Mouse (Mus musculus) left cerebral cortex, adult 2 months (tissue): ENCODE results near the gene Dcun1d2. TPM values are rescaled to one million over a fixed set of nuclear protein-coding genes. Genes with fewer than 3 reads are reported as not detected.
"Not testable (repeated sequence)": the region's sequence is repeated elsewhere in the genome, so short reads cannot be mapped to it uniquely, and the experiment has no call there.

Experiments
- DNase-seq, 2 experiments: peaks; one replicate each; pipeline ENCODE4 v3.0.0; 2021 to 2022; ENCODE audit warnings: low spot score in 2 of 2, mixed read lengths in 1 of 2; ENCODE audit errors: extremely low spot score in 1 of 2
- H3K27ac ChIP-seq: fragments of 200-600 bp; 2 replicates; pipeline ENCODE4 v1.8.1; 2022
- H3K4me3 ChIP-seq: fragments of 200-600 bp; 2 replicates; pipeline ENCODE4 v1.8.1; 2022
- CTCF ChIP-seq: fragments of 200-600 bp; IDR thresholded peaks from 2 replicates; pipeline ENCODE4 v1.8.1; 2022; ENCODE audit warnings: antibody characterized with exemption, mild to moderate bottlenecking, moderate library complexity
- intact Hi-C: fragments of 180-260 bp; cut with DNase I; formaldehyde crosslinking; loops from one replicate; pipeline ENCODE4 v1.15.1; 2025
- long read RNA-seq, 2 experiments: library from polyadenylated mRNA; stranded (forward); transcript quantifications; one replicate each; pipeline ENCODE4 v2.0.0; 2021; ENCODE audit warnings: borderline mapping rate in 2 of 2
- total RNA-seq, 2 experiments: library from RNA; stranded (reverse); gene quantifications; 2 replicates each; pipeline ENCODE4 v1.2.3; 2021

The Dcun1d2 gene
- 10 to 100 TPM; 40.5 to 46.0 TPM for total RNA-seq
- long read RNA-seq, experiment 1, transcript Dcun1d2-201 (7 exons, 2,748 nt), result major isoform, 31 of 50 reads
- long read RNA-seq, experiment 1, partial matches to known transcripts, result 5 of 50 reads
- long read RNA-seq, experiment 1, other reads (novel, unspliced or antisense), result 8 of 50 reads
- long read RNA-seq, experiment 2, transcript Dcun1d2-203 (6 exons, 2,937 nt), result minor isoform, 8 of 42 reads
- long read RNA-seq, experiment 2, transcript Dcun1d2-201 (7 exons, 2,748 nt), result major isoform, 18 of 42 reads
- long read RNA-seq, experiment 2, partial matches to known transcripts, result 6 of 42 reads
- long read RNA-seq, experiment 2, other reads (novel, unspliced or antisense), result 5 of 42 reads

GRCm38 (mm10) chr8:13287692-13288623 is at the start of gene Dcun1d2, which contains the start of gene Tmco3:
Gene Dcun1d2 (minus strand): TSS chr8:13288131.
Gene Tmco3 (plus strand): TSS chr8:13288190.
- intact Hi-C loops, result no loop called here
- no peak for TF ChIP-seq CTCF
- Histone ChIP-seq H3K27ac (peak within 1 kb of the TSS; percentile 98), H3K4me3 (peak within 1 kb of the TSS; percentile 87)
- peak; percentile 95 to 96 for DNase-seq

DNA sequence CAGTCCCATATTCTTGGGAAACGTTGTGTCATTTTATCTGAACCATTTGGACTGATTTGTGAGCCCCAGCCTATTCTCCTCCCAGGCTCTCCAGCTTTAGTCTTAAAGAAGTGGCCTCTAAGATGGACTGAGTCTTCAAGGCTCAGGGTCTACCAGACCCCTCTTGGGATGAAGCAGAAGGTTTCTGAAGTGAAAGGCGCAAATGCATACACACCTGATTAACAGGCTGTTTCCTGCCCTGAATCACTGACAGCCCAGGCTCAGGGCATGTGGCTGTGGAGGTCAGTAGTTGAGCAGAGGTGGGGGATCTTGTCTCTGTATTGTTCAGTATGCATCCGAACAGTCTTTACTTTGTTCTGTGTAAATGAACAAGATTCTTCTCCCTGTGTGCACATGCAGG is 49.7 kb upstream of the Dcun1d2 start:
- TF ChIP-seq CTCF, result no peak
- intact Hi-C loops, result no loop called here
- no peak overlapping the region for H3K27ac ChIP-seq
- DNase-seq, result no peak
- H3K4me3 ChIP-seq, result peak overlapping the region; percentile 42

GRCm38 (mm10) chr8:13337245-13337644 is 49.3 kb upstream of the Dcun1d2 start:
- H3K4me3 ChIP-seq, H3K27ac ChIP-seq, DNase-seq, intact Hi-C loops: not testable (repeated sequence)

DNA sequence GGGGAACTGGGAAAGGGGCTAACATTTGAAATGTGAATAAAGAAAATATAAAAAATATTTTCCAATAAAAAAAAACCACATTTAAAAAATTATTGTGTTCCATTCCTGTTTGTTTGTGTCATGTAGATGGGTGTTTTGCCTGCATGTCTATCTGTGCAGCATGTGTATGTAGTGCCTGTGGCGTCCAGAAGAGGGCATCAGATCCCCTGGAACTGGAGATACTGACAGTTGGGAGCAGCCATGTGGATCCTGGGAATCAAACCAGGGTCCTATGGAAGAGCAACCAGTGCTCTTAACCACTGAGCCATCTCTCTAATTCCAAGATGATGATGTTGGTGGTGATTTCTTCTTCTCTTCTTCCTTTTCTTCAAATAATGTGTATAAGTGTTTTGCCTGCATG is 46.7 kb upstream of the Dcun1d2 start:
- no peak overlapping the region for H3K27ac ChIP-seq
- TF ChIP-seq CTCF, result no peak; the same call in none of the 2 replicates
- DNase-seq, result no peak
- intact Hi-C loops, result no loop called here
- no peak overlapping the region for H3K4me3 ChIP-seq

DNA sequence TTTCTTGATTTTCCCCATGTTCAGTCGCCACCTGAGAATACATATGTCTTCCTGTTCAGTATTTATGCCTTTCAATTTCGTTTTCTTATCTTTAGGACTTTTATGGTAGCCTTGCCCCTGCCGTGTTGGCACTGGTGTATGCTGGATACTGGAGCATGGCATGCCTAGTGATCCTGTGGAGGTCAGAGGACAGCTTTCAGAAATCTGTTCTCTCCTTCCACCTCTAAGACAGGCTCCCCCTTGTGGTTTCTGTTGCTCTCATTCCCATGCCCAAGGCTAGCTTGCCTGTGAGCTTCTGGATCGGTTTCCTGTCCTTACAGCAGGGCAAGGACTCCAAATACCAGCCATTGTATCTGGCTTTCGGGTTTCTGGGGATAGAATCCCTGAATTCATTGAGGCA is 38.7 kb upstream of the Dcun1d2 start:
- intact Hi-C loops, result no loop called here
- Histone ChIP-seq H3K4me3 (no peak overlapping the region), H3K27ac (no peak overlapping the region)
- DNase-seq, result no peak
- TF ChIP-seq CTCF, result peak; percentile 42

DNA sequence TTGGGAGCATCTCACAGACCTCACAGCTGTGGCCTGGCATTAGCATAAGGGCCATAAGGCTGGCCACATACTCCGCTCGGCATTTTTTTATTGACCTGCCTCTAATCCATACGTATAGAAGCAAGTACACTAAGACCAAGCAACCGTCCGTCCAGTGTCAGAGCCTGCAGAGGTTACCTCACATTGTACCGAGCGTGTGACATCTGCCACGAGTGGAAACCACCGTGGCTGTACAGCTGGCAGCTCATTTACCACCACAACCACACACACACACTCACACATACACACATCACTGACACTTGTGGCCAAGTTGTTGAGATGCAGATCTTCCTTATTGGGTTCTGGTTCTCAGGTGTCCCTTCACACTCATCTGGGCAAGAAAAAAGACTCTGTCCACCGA is 28.7 kb upstream of the Dcun1d2 start:
- Histone ChIP-seq H3K4me3 (no peak overlapping the region), H3K27ac (no peak overlapping the region)
- DNase-seq, result no peak
- intact Hi-C loops, result no loop called here
- no peak for TF ChIP-seq CTCF

GRCm38 (mm10) chr8:13314922-13315321 is 27.0 kb upstream of the Dcun1d2 start:
- H3K4me3 ChIP-seq, result no peak overlapping the region
- intact Hi-C loops, result no loop called here
- H3K27ac ChIP-seq, result no peak overlapping the region
- DNase-seq, result no peak
- TF ChIP-seq CTCF, result no peak

DNA sequence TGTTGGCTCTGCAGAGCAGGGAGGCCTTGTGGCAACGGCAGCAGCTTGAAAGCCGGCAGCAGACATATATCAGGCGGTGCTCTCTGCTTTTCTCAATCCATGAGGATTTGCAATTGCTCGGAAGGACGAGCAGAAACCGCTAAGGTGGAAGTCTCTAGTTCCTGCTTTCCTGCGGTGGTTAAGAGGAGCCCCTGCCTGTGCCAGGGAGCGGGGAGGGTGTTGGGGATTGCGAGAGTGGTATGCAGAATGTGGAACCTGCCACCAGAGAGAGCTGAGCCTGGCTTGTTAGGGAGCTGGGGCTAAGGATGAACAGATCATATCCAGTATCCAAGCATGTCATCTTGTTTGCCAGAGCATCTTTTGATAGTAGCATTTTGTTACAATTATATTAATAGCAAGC is 19.0 kb upstream of the Dcun1d2 start:
- intact Hi-C loops, result no loop called here
- no peak for TF ChIP-seq CTCF

GRCm38 (mm10) chr8:13306309-13306909 is 18.5 kb upstream of the Dcun1d2 start:
- intact Hi-C loops, result no loop called here
- no peak for TF ChIP-seq CTCF
- no peak for DNase-seq
- Histone ChIP-seq H3K4me3 (no peak overlapping the region), H3K27ac (no peak overlapping the region)

More for the DNA sequence above, 19.0 kb upstream of the Dcun1d2 start:
- H3K27ac ChIP-seq, result no peak overlapping the region
- H3K4me3 ChIP-seq, result no peak overlapping the region
- DNase-seq, result no peak

- intact Hi-C loops, result no loop called here
- peak; percentile 14; the same call in 1 of the 2 replicates for TF ChIP-seq CTCF
- DNase-seq, result no peak
- peak overlapping the region; percentile 47; the same call in 1 of the 2 replicates for H3K27ac ChIP-seq
- no peak overlapping the region for H3K4me3 ChIP-seq
Measured at GRCm38 (mm10) chr8:13305884-13306283, 18.0 kb upstream of the Dcun1d2 start.

DNA sequence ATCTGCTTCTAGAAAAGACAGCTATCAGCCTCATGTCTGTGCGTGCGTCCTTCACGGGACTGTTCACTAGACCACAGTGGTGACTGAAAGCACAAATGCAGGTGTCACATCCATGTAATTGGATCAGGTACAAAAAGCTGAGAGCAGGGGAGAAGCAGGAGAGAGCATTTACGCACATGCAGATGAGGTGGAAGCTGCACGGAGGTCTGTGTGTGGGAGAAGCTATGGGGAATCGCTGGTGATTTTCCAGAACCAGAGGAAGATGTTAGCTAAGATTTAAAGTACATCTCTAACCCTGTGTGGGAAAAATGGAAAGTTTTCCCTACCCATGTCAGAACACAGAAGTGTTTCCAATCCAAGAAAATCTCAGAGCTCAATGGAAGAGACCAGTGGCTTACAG is 17.5 kb upstream of the Dcun1d2 start:
- Histone ChIP-seq H3K27ac (peak overlapping the region; percentile 47), H3K4me3 (no peak overlapping the region)
- intact Hi-C loops, result no loop called here
- no peak for TF ChIP-seq CTCF
- DNase-seq, result peak in 1 of 2 experiments; percentile 36

GRCm38 (mm10) chr8:13301036-13301435 is 13.1 kb upstream of the Dcun1d2 start:
- Histone ChIP-seq H3K27ac (no peak overlapping the region), H3K4me3 (no peak overlapping the region)
- DNase-seq, result no peak
- TF ChIP-seq CTCF, result no peak
- intact Hi-C loops, result no loop called here
